Mouse (Mus musculus): Measurements from ENCODE around the gene Fam104a. TPM values are rescaled to one million over a fixed set of nuclear protein-coding genes. Genes with fewer than 3 reads are reported as not detected.
A peak's percentile ranks its signal among the peaks of the same experiment; 100 is the strongest.
"Not testable (repeated sequence)": the region's sequence is repeated elsewhere in the genome, so short reads cannot be mapped to it uniquely, and the experiment has no call there.

The Fam104a gene
- total and polyA plus RNA-seq, 3 experiments: 14.6 to 57.0 (median 35.3) TPM

- H3K4me3 ChIP-seq (replicated peaks in 1 of 3; ENCODE audit: low read depth in 2 of 3, low read length in 2 of 3, poor library complexity in 1 of 3); H3K79me2 ChIP-seq (replicated peaks; ENCODE audit: control insufficient read depth, extremely low read depth, insufficient read depth, poor library complexity, severe bottlenecking); H3K27ac ChIP-seq (ENCODE audit: insufficient read depth, low read depth); H3K27me3 ChIP-seq (replicated peaks); dilution Hi-C loops (cut with MboI; ENCODE audit: extremely low pct_ligation_motif_present, extremely low pct_unique_long_range_greater_than_20kb, low sequenced_read_pairs); H3K4me2 ChIP-seq (ENCODE audit: insufficient read depth, low read depth, poor library complexity, severe bottlenecking); H3K9me3 ChIP-seq (replicated peaks; ENCODE audit: low read length); in situ Hi-C loops (cut with MboI; ENCODE audit: low pct_ligation_motif_present, low pct_unique_long_range_greater_than_20kb, low sequenced_read_pairs); DNase-seq (ENCODE audit: extremely low read depth); H3K9ac ChIP-seq (ENCODE audit: insufficient read depth, low read depth): not testable (repeated sequence)
- Histone ChIP-seq H3K4me1 (ENCODE audit: control insufficient read depth in 1 of 2, insufficient read depth in 2 of 2) (peaks cover 0 to 25% of the 10 kb centered on the region in 2 experiments; a peak in 2 of 4 replicates), H3K36me3 (replicated peaks in 1 of 2; ENCODE audit: control insufficient read depth in 1 of 2, insufficient read depth in 1 of 2, low read length in 1 of 2) (peaks cover 80 to 90% of the 10 kb centered on the region in 2 experiments)
- TF ChIP-seq CTCF (conservative IDR thresholded peaks at IDR 0.05 in 1 of 2, IDR thresholded peaks at IDR 0.05 in 1 of 2; ENCODE audit: low read depth in 2 of 2, low read length in 2 of 2): peak in 1 of 2 experiments; percentile 44; a peak in 2 of 4 replicates
Observed at GRCm38 (mm10) chr11:113660213-113660612, 23.7 kb downstream of the Fam104a start.

GRCm38 (mm10) chr11:113658763-113659162 lies 25.2 kb downstream of the Fam104a start:
- no peaks in the 10 kb centered on the region for H3K9me3 ChIP-seq (replicated peaks; ENCODE audit: low read length)
- no peak overlapping the region for H3K4me3 ChIP-seq (replicated peaks in 1 of 3; ENCODE audit: low read depth in 2 of 3, low read length in 2 of 3, poor library complexity in 1 of 3)
- H3K27ac ChIP-seq (ENCODE audit: insufficient read depth, low read depth): no peak overlapping the region
- no peak for DNase-seq (ENCODE audit: extremely low read depth)
- H3K27me3 ChIP-seq (replicated peaks): no peaks in the 10 kb centered on the region
- 0 out of 2 replicates have a peak, but pooled peaks cover 3% of the 10 kb centered on the region for H3K79me2 ChIP-seq (replicated peaks; ENCODE audit: control insufficient read depth, extremely low read depth, insufficient read depth, poor library complexity, severe bottlenecking)
- no peak overlapping the region for H3K9ac ChIP-seq (ENCODE audit: insufficient read depth, low read depth)
- no peak overlapping the region for H3K4me2 ChIP-seq (ENCODE audit: insufficient read depth, low read depth, poor library complexity, severe bottlenecking)
- no peak for TF ChIP-seq GABPA (IDR thresholded peaks at IDR 0.05; ENCODE audit: insufficient replicate concordance, low read depth, low read length)
- TF ChIP-seq CHD2 (IDR thresholded peaks at IDR 0.05; ENCODE audit: low read length): no peak
- no peak for TF ChIP-seq MYC (IDR thresholded peaks at IDR 0.05; ENCODE audit: low read depth, low read length)
- TF ChIP-seq CTCF (conservative IDR thresholded peaks at IDR 0.05 in 1 of 2, IDR thresholded peaks at IDR 0.05 in 1 of 2; ENCODE audit: low read depth in 2 of 2, low read length in 2 of 2): no peak
- no peak for TF ChIP-seq ETS1 (conservative IDR thresholded peaks at IDR 0.05; ENCODE audit: low read depth, low read length)
- TF ChIP-seq USF2 (conservative IDR thresholded peaks at IDR 0.05; ENCODE audit: low read depth, low read length): no peak
- TF ChIP-seq CHD1 (IDR thresholded peaks at IDR 0.05; ENCODE audit: low read depth, low read length): no peak
- no peak for TF ChIP-seq HCFC1 (IDR thresholded peaks at IDR 0.05; ENCODE audit: low read depth, low read length)
- no peak for TF ChIP-seq SIN3A (IDR thresholded peaks at IDR 0.05; ENCODE audit: low read length)
- TF ChIP-seq ZKSCAN1 (IDR thresholded peaks at IDR 0.05; ENCODE audit: borderline replicate concordance, low read depth, low read length): no peak
- no peak for TF ChIP-seq POLR2AphosphoS2 (IDR thresholded peaks at IDR 0.05; ENCODE audit: low read depth, low read length)
- TF ChIP-seq SMC3 (IDR thresholded peaks at IDR 0.05; ENCODE audit: low read depth, low read length): no peak
- no peak for TF ChIP-seq ZC3H11A (IDR thresholded peaks at IDR 0.05; ENCODE audit: low read depth, low read length)
- TF ChIP-seq RCOR1 (conservative IDR thresholded peaks at IDR 0.05; ENCODE audit: low read depth, low read length): no peak
- no peak for TF ChIP-seq EP300 (IDR thresholded peaks at IDR 0.05; ENCODE audit: low read length)
- no peak for TF ChIP-seq MXI1 (IDR thresholded peaks at IDR 0.05; ENCODE audit: low read depth, low read length)
- no peak for TF ChIP-seq JUN (IDR thresholded peaks at IDR 0.05; ENCODE audit: insufficient read depth, low read depth, low read length)
- TF ChIP-seq UBTF (IDR thresholded peaks at IDR 0.05; ENCODE audit: low read depth, low read length): no peak
- no peak for TF ChIP-seq IRF4 (IDR thresholded peaks at IDR 0.05; ENCODE audit: low read depth, low read length)
- TF ChIP-seq ELF1 (IDR thresholded peaks at IDR 0.05; ENCODE audit: low read depth, low read length): no peak
- dilution Hi-C loops (cut with MboI; ENCODE audit: extremely low pct_ligation_motif_present, extremely low pct_unique_long_range_greater_than_20kb, low sequenced_read_pairs) (no loop called here), in situ Hi-C loops (cut with MboI; ENCODE audit: low pct_ligation_motif_present, low pct_unique_long_range_greater_than_20kb, low sequenced_read_pairs) (no loop called here)
- peaks cover 0 to 11% of the 10 kb centered on the region in 2 experiments; a peak in 2 of 4 replicates for H3K4me1 ChIP-seq (ENCODE audit: control insufficient read depth in 1 of 2, insufficient read depth in 2 of 2)
- peaks cover 85 to 90% of the 10 kb centered on the region in 2 experiments for H3K36me3 ChIP-seq (replicated peaks in 1 of 2; ENCODE audit: control insufficient read depth in 1 of 2, insufficient read depth in 1 of 2, low read length in 1 of 2)
